Mouse (Mus musculus) cerebellum, adult (tissue): ENCODE data around the gene Gtf2a2.

Experiments used
- ATAC-seq: cut with Nextera tagmentation; 2 replicates; pipeline ENCODE4 v1.9.2; 2017; ENCODE audit warnings: mild to moderate bottlenecking, moderate library complexity, mixed read lengths; ENCODE audit not compliant: insufficient number of reproducible peaks, low FRiP score, low TSS enrichment

Gene Gtf2a2

DNA sequence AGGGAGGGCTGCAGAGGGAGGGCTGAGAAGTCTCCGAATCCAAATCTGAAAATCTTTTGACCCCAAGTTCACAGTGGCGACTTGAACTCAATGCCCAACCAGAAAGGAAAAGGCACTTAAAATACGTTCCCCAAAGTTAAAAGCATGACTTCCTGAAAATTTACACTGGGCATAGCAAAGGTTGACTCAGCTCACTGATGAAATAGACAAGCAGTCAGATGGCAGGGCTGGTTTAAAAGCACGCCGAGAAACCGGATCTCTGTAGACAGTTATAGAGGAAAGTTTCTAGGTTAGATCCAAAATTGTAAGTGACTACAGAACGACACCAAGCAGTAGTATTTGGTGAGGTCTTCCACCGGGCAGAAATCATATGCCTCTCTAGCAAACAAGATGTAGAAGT is 37.5 kb downstream of the Gtf2a2 start:
- ATAC-seq, result no peak

DNA sequence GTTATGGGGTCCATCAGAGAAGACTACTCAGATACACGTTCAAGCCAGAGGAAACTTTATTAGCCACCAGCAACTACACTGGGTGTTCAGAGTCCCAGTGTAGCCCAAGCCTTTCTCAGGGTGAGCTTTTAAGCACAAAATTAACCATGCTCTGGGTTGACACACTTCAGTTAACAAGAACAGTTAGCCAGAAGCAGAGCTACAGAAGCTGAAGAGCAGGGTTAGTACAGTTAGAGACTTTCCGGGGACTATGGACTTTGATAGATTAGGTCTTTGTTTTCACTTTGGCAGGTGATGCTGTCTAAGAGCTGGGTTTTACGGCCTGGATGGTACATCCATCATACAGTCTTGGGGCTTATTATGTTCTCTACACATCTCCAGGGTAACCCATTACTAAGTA is 40.4 kb downstream of the Gtf2a2 start:
- ATAC-seq, result no peak

DNA sequence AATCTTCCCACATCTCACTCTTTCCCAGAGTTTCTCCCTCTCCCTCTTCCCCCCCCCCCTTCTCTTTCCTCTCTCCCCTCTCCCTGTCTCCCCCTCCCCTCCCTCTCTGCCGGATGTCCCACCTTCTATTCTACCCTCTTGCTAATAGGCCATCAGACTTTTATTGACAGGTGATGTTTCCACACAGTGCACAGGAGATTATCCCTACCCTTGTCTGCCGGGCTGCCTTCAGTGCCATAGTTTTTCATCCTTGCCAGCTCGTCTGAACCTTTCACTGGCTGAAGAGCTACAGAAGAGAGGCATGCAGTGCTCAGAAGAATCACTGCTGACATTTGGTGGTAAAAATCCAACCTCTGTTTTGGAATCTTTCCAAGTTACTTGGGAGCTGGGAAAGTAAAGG is 41.1 kb downstream of the Gtf2a2 start:
- no peak for ATAC-seq

DNA sequence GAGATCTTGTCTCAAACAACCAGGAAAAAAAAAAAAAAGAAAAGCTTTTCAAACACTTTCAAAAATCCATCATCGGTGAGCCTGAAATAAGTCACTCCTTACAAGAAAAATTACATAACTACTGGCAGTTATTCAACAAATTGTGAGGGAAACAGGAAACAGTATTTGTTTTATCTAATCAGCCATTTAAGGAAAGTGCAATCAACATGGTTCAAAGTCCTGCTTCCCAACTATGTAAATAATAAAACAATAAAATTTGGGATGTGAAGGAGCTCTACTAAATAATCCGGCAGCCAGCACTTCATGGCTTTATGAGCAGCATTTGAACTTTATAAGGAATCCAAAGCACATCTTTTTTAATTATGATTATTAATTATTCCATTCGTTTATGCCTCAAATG is 49.7 kb downstream of the Gtf2a2 start:
- ATAC-seq, result no peak

DNA sequence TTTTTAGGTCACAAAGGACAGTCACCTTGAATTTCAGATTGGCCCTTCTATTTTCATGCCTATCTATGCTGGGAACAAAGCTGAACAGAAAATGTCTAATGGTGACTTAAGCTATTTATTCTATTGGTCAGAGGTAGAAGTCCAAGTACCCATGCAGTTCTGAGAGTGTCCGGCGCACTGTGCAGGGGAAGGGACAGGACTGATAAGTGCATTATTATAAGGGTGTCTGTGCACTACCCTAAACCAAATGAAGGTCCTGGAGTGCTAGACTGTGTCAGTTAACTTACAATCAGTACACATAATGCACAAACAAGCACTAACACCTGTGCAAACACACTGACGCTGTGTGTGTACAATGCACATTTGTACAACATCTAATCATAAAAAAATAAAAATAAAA is 55.1 kb downstream of the Gtf2a2 start:
- ATAC-seq, result no peak

DNA sequence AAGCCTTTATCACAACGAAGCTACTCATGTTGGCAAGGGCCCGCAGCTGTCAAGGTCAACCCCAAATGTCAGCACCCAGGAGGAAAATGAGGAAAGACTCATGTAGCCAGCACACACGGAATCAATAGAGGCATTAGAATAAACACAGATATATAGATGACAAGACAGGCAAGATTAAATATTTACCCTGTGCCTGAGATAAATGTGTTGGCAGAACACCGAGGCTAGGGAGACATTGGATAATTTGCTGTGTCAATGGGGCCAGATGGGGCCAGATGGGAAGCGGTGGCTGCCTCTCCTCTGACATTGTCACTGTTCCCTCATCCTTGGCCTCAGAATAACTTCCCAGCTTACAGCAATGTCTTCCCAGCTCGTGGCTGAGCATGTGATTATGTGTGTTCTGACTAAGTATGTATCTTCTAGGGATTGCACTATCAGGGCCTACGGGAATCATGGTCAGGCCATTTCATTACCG is 57.6 kb downstream of the Gtf2a2 start:
- no peak for ATAC-seq

DNA sequence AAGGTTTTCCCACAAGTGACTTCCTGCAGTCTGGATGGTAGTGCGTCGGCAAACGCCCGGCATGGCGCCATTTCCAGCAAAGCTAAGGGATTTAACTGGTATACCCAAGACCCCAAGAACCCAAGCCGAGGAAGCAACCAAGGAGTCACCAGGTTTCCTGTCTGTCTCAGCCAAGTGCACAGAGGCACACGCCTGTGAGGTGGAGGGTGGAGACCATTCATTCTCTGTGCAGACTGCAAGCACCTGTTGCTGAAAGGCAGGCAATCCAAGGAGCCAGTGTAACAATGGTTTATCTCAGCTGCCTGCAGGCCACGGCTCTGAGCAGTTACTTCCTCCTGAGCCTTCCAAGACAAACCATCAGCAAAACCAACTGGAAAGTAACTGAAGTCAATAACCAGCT is 60.0 kb downstream of the Gtf2a2 start:
- ATAC-seq, result no peak
